Mouse (Mus musculus): ENCODE measurements around the gene Wdr5b. TPM values are rescaled to one million over a fixed set of nuclear protein-coding genes. Genes with fewer than 3 reads are reported as not detected.
"Not testable (repeated sequence)": the region's sequence is repeated elsewhere in the genome, so short reads cannot be mapped to it uniquely, and the experiment has no call there.

Wdr5b gene
- 6.2 and 6.7 TPM in 2 replicates for polyA plus RNA-seq (2015; fragmentation: Nextera tagmentation; extraction: Ambion mirVana)

- H3K9ac ChIP-seq = peak within 1 kb of the TSS; percentile 88
- H3K9me3 ChIP-seq = no peaks in the 10 kb centered on the region
- peak within 1 kb of the TSS; percentile 79 for H3K4me2 ChIP-seq
- 3% methylated on average over 39 of the region's 39 CpGs for WGBS
- peak; percentile 79 for ATAC-seq (ENCODE audit: extremely low read depth, insufficient number of reproducible peaks, low FRiP score, low TSS enrichment)
- H3K4me3 ChIP-seq = peak within 1 kb of the TSS; percentile 66
- H3K27me3 ChIP-seq (replicated peaks) = no peaks in the 10 kb centered on the region
- peaks cover 36% of the 10 kb centered on the region for H3K4me1 ChIP-seq
- H3K36me3 ChIP-seq = peaks cover 48% of the 10 kb centered on the region
- peak within 1 kb of the TSS; percentile 92 for H3K27ac ChIP-seq (replicated peaks)
Observed at GRCm38 (mm10) chr16:36040640-36041624, at the start of gene Wdr5b. Gene Wdr5b (plus strand): TSS chr16:36041190.

- Histone ChIP-seq H3K4me2 (no peak overlapping the region), H3K4me1 (peaks cover 3% of the 10 kb centered on the region; the same call in 1 of the 2 replicates), H3K36me3 (0 out of 2 replicates have a peak, but pooled peaks cover 3% of the 10 kb centered on the region), H3K27ac (replicated peaks) (no peak overlapping the region), H3K9ac (no peak overlapping the region), H3K4me3 (no peak overlapping the region), H3K9me3 (no peaks in the 10 kb centered on the region), H3K27me3 (replicated peaks) (no peaks in the 10 kb centered on the region)
- 90% methylated on average over 1 of the region's 1 CpGs for WGBS
- ATAC-seq (ENCODE audit: extremely low read depth, insufficient number of reproducible peaks, low FRiP score, low TSS enrichment) = no peak
Observed at GRCm38 (mm10) chr16:35992391-35992790, 48.6 kb upstream of the Wdr5b start.

- Histone ChIP-seq H3K9ac (no peak overlapping the region), H3K4me2 (no peak overlapping the region), H3K36me3 (0 out of 2 replicates have a peak, but pooled peaks cover 3% of the 10 kb centered on the region), H3K27me3 (replicated peaks) (no peaks in the 10 kb centered on the region), H3K4me3 (no peak overlapping the region), H3K27ac (replicated peaks) (no peak overlapping the region), H3K4me1 (no peaks in the 10 kb centered on the region; the same call in 1 of the 2 replicates), H3K9me3 (no peaks in the 10 kb centered on the region)
- ATAC-seq (ENCODE audit: extremely low read depth, insufficient number of reproducible peaks, low FRiP score, low TSS enrichment) = no peak
- WGBS = 94% methylated on average over 3 of the region's 3 CpGs
Observed at GRCm38 (mm10) chr16:35993316-35993715, 47.7 kb upstream of the Wdr5b start.

- WGBS = 91% methylated on average over 4 of the region's 4 CpGs
- not testable (repeated sequence) for H3K9ac ChIP-seq; H3K4me1 ChIP-seq; H3K4me2 ChIP-seq; H3K27ac ChIP-seq (replicated peaks); H3K27me3 ChIP-seq (replicated peaks); H3K4me3 ChIP-seq; H3K9me3 ChIP-seq; ATAC-seq (ENCODE audit: extremely low read depth, insufficient number of reproducible peaks, low FRiP score, low TSS enrichment)
- H3K36me3 ChIP-seq = peaks cover 30% of the 10 kb centered on the region
Observed at GRCm38 (mm10) chr16:35998852-35999251, 42.1 kb upstream of the Wdr5b start.

- H3K4me1 ChIP-seq = no peaks in the 10 kb centered on the region
- no peaks in the 10 kb centered on the region for H3K27me3 ChIP-seq (replicated peaks)
- no peak overlapping the region for H3K4me3 ChIP-seq
- no peak for ATAC-seq (ENCODE audit: extremely low read depth, insufficient number of reproducible peaks, low FRiP score, low TSS enrichment)
- WGBS = 93% methylated on average over 3 of the region's 3 CpGs
- H3K9ac ChIP-seq = no peak overlapping the region
- H3K4me2 ChIP-seq = no peak overlapping the region
- no peak overlapping the region for H3K27ac ChIP-seq (replicated peaks)
- peaks cover 49% of the 10 kb centered on the region for H3K36me3 ChIP-seq
- H3K9me3 ChIP-seq = no peaks in the 10 kb centered on the region
Observed at GRCm38 (mm10) chr16:36008396-36008795, 32.6 kb upstream of the Wdr5b start.

GRCm38 (mm10) chr16:36016335-36016734 lies 24.7 kb upstream of the Wdr5b start:
- H3K9me3 ChIP-seq = no peaks in the 10 kb centered on the region
- no peak overlapping the region for H3K4me2 ChIP-seq
- no peak overlapping the region for H3K4me3 ChIP-seq
- no peaks in the 10 kb centered on the region for H3K4me1 ChIP-seq
- H3K36me3 ChIP-seq = peaks cover 67% of the 10 kb centered on the region
- no peak overlapping the region for H3K9ac ChIP-seq
- no peak overlapping the region for H3K27ac ChIP-seq (replicated peaks)
- 86% methylated on average over 1 of the region's 1 CpGs for WGBS
- no peak for ATAC-seq (ENCODE audit: extremely low read depth, insufficient number of reproducible peaks, low FRiP score, low TSS enrichment)
- H3K27me3 ChIP-seq (replicated peaks) = no peaks in the 10 kb centered on the region

GRCm38 (mm10) chr16:36028120-36028519 lies 12.9 kb upstream of the Wdr5b start:
- not testable (repeated sequence) for H3K9me3 ChIP-seq; H3K27ac ChIP-seq (replicated peaks); H3K4me2 ChIP-seq; H3K9ac ChIP-seq; H3K27me3 ChIP-seq (replicated peaks); H3K4me3 ChIP-seq; H3K4me1 ChIP-seq; ATAC-seq (ENCODE audit: extremely low read depth, insufficient number of reproducible peaks, low FRiP score, low TSS enrichment)
- WGBS = 84% methylated on average over 1 of the region's 2 CpGs
- H3K36me3 ChIP-seq = peaks cover 77% of the 10 kb centered on the region

GRCm38 (mm10) chr16:36041625-36042020 lies 633 bp downstream of the Wdr5b start:
- peak overlapping the region; percentile 79 for H3K4me2 ChIP-seq
- peak overlapping the region; percentile 66 for H3K4me3 ChIP-seq
- H3K27me3 ChIP-seq (replicated peaks) = no peaks in the 10 kb centered on the region
- no peaks in the 10 kb centered on the region for H3K9me3 ChIP-seq
- H3K36me3 ChIP-seq = peaks cover 50% of the 10 kb centered on the region
- no peak for ATAC-seq (ENCODE audit: extremely low read depth, insufficient number of reproducible peaks, low FRiP score, low TSS enrichment)
- H3K27ac ChIP-seq (replicated peaks) = peak overlapping the region; percentile 92
- H3K4me1 ChIP-seq = peaks cover 36% of the 10 kb centered on the region
- WGBS = 18% methylated on average over 11 of the region's 11 CpGs
- H3K9ac ChIP-seq = peak overlapping the region; percentile 88

- Histone ChIP-seq H3K9me3 (no peaks in the 10 kb centered on the region), H3K27me3 (replicated peaks) (no peaks in the 10 kb centered on the region), H3K4me2 (peak overlapping the region; percentile 79; the same call in 1 of the 2 replicates), H3K4me3 (no peak overlapping the region), H3K36me3 (peaks cover 59% of the 10 kb centered on the region), H3K9ac (no peak overlapping the region), H3K4me1 (peaks cover 36% of the 10 kb centered on the region), H3K27ac (replicated peaks) (peak overlapping the region; percentile 48; the same call in 1 of the 2 replicates)
- 38% methylated on average over 10 of the region's 10 CpGs for WGBS
- no peak for ATAC-seq (ENCODE audit: extremely low read depth, insufficient number of reproducible peaks, low FRiP score, low TSS enrichment)
Observed at GRCm38 (mm10) chr16:36043073-36043472, 2.1 kb downstream of the Wdr5b start.

- Histone ChIP-seq H3K27ac (replicated peaks) (0 out of 2 replicates have a peak overlapping the region, but pooled peaks have one; percentile 12), H3K4me2 (no peak overlapping the region), H3K4me1 (peaks cover 36% of the 10 kb centered on the region), H3K4me3 (no peak overlapping the region), H3K9ac (peak overlapping the region; percentile 44; the same call in 1 of the 2 replicates), H3K36me3 (peaks cover 66% of the 10 kb centered on the region), H3K9me3 (no peaks in the 10 kb centered on the region), H3K27me3 (replicated peaks) (no peaks in the 10 kb centered on the region)
- no peak for ATAC-seq (ENCODE audit: extremely low read depth, insufficient number of reproducible peaks, low FRiP score, low TSS enrichment)
- WGBS = 81% methylated on average over 4 of the region's 4 CpGs
Observed at GRCm38 (mm10) chr16:36043964-36044363, 3.0 kb downstream of the Wdr5b start.

GRCm38 (mm10) chr16:36047538-36047937 lies 6.5 kb downstream of the Wdr5b start:
- Histone ChIP-seq H3K4me2 (no peak overlapping the region), H3K36me3 (peaks cover 97% of the 10 kb centered on the region), H3K27ac (replicated peaks) (no peak overlapping the region), H3K9me3 (no peaks in the 10 kb centered on the region), H3K4me3 (no peak overlapping the region), H3K27me3 (replicated peaks) (no peaks in the 10 kb centered on the region), H3K4me1 (peaks cover 26% of the 10 kb centered on the region), H3K9ac (no peak overlapping the region)
- no peak for ATAC-seq (ENCODE audit: extremely low read depth, insufficient number of reproducible peaks, low FRiP score, low TSS enrichment)
- WGBS = 87% methylated on average over 4 of the region's 4 CpGs
